Mouse (Mus musculus): ENCODE results near the gene Gata2. TPM values are rescaled to one million over a fixed set of nuclear protein-coding genes. Genes with fewer than 3 reads are reported as not detected.

Gene Gata2
- total and polyA plus RNA-seq, 2 experiments from 2014 or later, result 6.1 to 19.7 TPM

GRCm38 (mm10) chr6:88207403-88208033 lies 13.8 kb downstream of the Gata2 start:
- no peak for ATAC-seq
- no peak overlapping the region for H3K4me2 ChIP-seq (ENCODE audit: low read depth, low read length)
- 87% methylated on average over 10 of the region's 10 CpGs for WGBS
- no peak overlapping the region for H3K4me3 ChIP-seq (ENCODE audit: low read length)
- no peak for DNase-seq (ENCODE audit: low spot score)
- peaks cover 46% of the 10 kb centered on the region for H3K27me3 ChIP-seq (ENCODE audit: insufficient read depth, low read length)
- no peak overlapping the region for H3K27ac ChIP-seq
- H3K9ac ChIP-seq (replicated peaks; ENCODE audit: low read length), result no peak overlapping the region
- no peak for TF ChIP-seq CTCF (IDR thresholded peaks at IDR 0.05; ENCODE audit: low read depth)
- no peaks in the 10 kb centered on the region for H3K4me1 ChIP-seq (ENCODE audit: insufficient read depth, low read length)
- no peaks in the 10 kb centered on the region for H3K9me3 ChIP-seq (ENCODE audit: low read length)
- H3K36me3 ChIP-seq (ENCODE audit: insufficient read depth, low read length), result no peaks in the 10 kb centered on the region

GRCm38 (mm10) chr6:88208321-88208720 lies 14.6 kb downstream of the Gata2 start:
- Histone ChIP-seq H3K4me1 (ENCODE audit: insufficient read depth, low read length) (no peaks in the 10 kb centered on the region), H3K9ac (replicated peaks; ENCODE audit: low read length) (no peak overlapping the region), H3K27me3 (ENCODE audit: insufficient read depth, low read length) (peaks cover 43% of the 10 kb centered on the region), H3K9me3 (ENCODE audit: low read length) (no peaks in the 10 kb centered on the region), H3K4me3 (ENCODE audit: low read length) (no peak overlapping the region), H3K4me2 (ENCODE audit: low read depth, low read length) (no peak overlapping the region), H3K27ac (no peak overlapping the region), H3K36me3 (ENCODE audit: insufficient read depth, low read length) (no peaks in the 10 kb centered on the region)
- DNase-seq (ENCODE audit: low spot score), result no peak
- ATAC-seq, result no peak
- 94% methylated on average over 3 of the region's 3 CpGs for WGBS
- TF ChIP-seq CTCF (IDR thresholded peaks at IDR 0.05; ENCODE audit: low read depth), result no peak

- Histone ChIP-seq H3K4me3 (ENCODE audit: low read length) (no peak overlapping the region), H3K4me1 (ENCODE audit: insufficient read depth, low read length) (no peaks in the 10 kb centered on the region), H3K9ac (replicated peaks; ENCODE audit: low read length) (no peak overlapping the region), H3K4me2 (ENCODE audit: low read depth, low read length) (no peak overlapping the region), H3K27ac (no peak overlapping the region), H3K27me3 (ENCODE audit: insufficient read depth, low read length) (peaks cover 32% of the 10 kb centered on the region), H3K9me3 (ENCODE audit: low read length) (no peaks in the 10 kb centered on the region), H3K36me3 (ENCODE audit: insufficient read depth, low read length) (no peaks in the 10 kb centered on the region)
- ATAC-seq, result no peak
- 84% methylated on average over 5 of the region's 5 CpGs for WGBS
- no peak for TF ChIP-seq CTCF (IDR thresholded peaks at IDR 0.05; ENCODE audit: low read depth)
- DNase-seq (ENCODE audit: low spot score), result no peak
Measured at GRCm38 (mm10) chr6:88209453-88209852, 15.8 kb downstream of the Gata2 start.

GRCm38 (mm10) chr6:88210182-88210581 lies 16.5 kb downstream of the Gata2 start:
- Histone ChIP-seq H3K27me3 (ENCODE audit: insufficient read depth, low read length) (peaks cover 24% of the 10 kb centered on the region), H3K9ac (replicated peaks; ENCODE audit: low read length) (no peak overlapping the region), H3K4me2 (ENCODE audit: low read depth, low read length) (no peak overlapping the region), H3K4me3 (ENCODE audit: low read length) (no peak overlapping the region), H3K36me3 (ENCODE audit: insufficient read depth, low read length) (no peaks in the 10 kb centered on the region), H3K4me1 (ENCODE audit: insufficient read depth, low read length) (no peaks in the 10 kb centered on the region), H3K9me3 (ENCODE audit: low read length) (no peaks in the 10 kb centered on the region), H3K27ac (no peak overlapping the region)
- no peak for TF ChIP-seq CTCF (IDR thresholded peaks at IDR 0.05; ENCODE audit: low read depth)
- ATAC-seq (no peak), DNase-seq (ENCODE audit: low spot score) (no peak)
- 60% methylated on average over 3 of the region's 3 CpGs for WGBS

- Histone ChIP-seq H3K9me3 (ENCODE audit: low read length) (peaks cover 3% of the 10 kb centered on the region; the same call in 1 of the 2 replicates), H3K36me3 (ENCODE audit: insufficient read depth, low read length) (no peaks in the 10 kb centered on the region), H3K4me2 (ENCODE audit: low read depth, low read length) (no peak overlapping the region), H3K27ac (no peak overlapping the region), H3K9ac (replicated peaks; ENCODE audit: low read length) (no peak overlapping the region), H3K27me3 (ENCODE audit: insufficient read depth, low read length) (no peaks in the 10 kb centered on the region), H3K4me3 (ENCODE audit: low read length) (no peak overlapping the region), H3K4me1 (ENCODE audit: insufficient read depth, low read length) (no peaks in the 10 kb centered on the region)
- 41% methylated on average over 5 of the region's 6 CpGs for WGBS
- no peak for TF ChIP-seq CTCF (IDR thresholded peaks at IDR 0.05; ENCODE audit: low read depth)
- ATAC-seq (no peak), DNase-seq (ENCODE audit: low spot score) (no peak)
Measured at GRCm38 (mm10) chr6:88215797-88216196, 22.1 kb downstream of the Gata2 start.

GRCm38 (mm10) chr6:88216199-88216598 lies 22.5 kb downstream of the Gata2 start:
- H3K4me1 ChIP-seq (ENCODE audit: insufficient read depth, low read length), result no peaks in the 10 kb centered on the region
- H3K4me3 ChIP-seq (ENCODE audit: low read length), result no peak overlapping the region
- ATAC-seq (no peak), DNase-seq (ENCODE audit: low spot score) (no peak)
- H3K9me3 ChIP-seq (ENCODE audit: low read length), result peaks cover 3% of the 10 kb centered on the region; the same call in 1 of the 2 replicates
- no peak overlapping the region for H3K4me2 ChIP-seq (ENCODE audit: low read depth, low read length)
- no peak for TF ChIP-seq CTCF (IDR thresholded peaks at IDR 0.05; ENCODE audit: low read depth)
- H3K9ac ChIP-seq (replicated peaks; ENCODE audit: low read length), result no peak overlapping the region
- no peak overlapping the region for H3K27ac ChIP-seq
- H3K36me3 ChIP-seq (ENCODE audit: insufficient read depth, low read length), result no peaks in the 10 kb centered on the region
- no peaks in the 10 kb centered on the region for H3K27me3 ChIP-seq (ENCODE audit: insufficient read depth, low read length)
- 78% methylated on average over 4 of the region's 4 CpGs for WGBS

- ATAC-seq, result no peak
- no peaks in the 10 kb centered on the region for H3K4me1 ChIP-seq (ENCODE audit: insufficient read depth, low read length)
- DNase-seq (ENCODE audit: low spot score), result no peak
- H3K27me3 ChIP-seq (ENCODE audit: insufficient read depth, low read length), result no peaks in the 10 kb centered on the region
- WGBS, result 15% methylated on average over 4 of the region's 4 CpGs
- no peak for TF ChIP-seq CTCF (IDR thresholded peaks at IDR 0.05; ENCODE audit: low read depth)
- H3K9ac ChIP-seq (replicated peaks; ENCODE audit: low read length), result no peak overlapping the region
- no peak overlapping the region for H3K27ac ChIP-seq
- no peak overlapping the region for H3K4me2 ChIP-seq (ENCODE audit: low read depth, low read length)
- H3K36me3 ChIP-seq (ENCODE audit: insufficient read depth, low read length), result no peaks in the 10 kb centered on the region
- no peak overlapping the region for H3K4me3 ChIP-seq (ENCODE audit: low read length)
- peaks cover 3% of the 10 kb centered on the region; the same call in 1 of the 2 replicates for H3K9me3 ChIP-seq (ENCODE audit: low read length)
Measured at GRCm38 (mm10) chr6:88219094-88219493, 25.4 kb downstream of the Gata2 start.

Data from hindbrain, postnatal 0 days (tissue).